Mouse (Mus musculus): ENCODE data around the gene Plekha7. TPM values are rescaled to one million over a fixed set of nuclear protein-coding genes. Genes with fewer than 3 reads are reported as not detected.

Gene Plekha7
- polyA plus RNA-seq, 1 experiment: 3.8 TPM

GRCm38 (mm10) chr7:116217747-116218146 is 90.4 kb downstream of the Plekha7 start:
- no peaks in the 10 kb centered on the region for H3K36me3 ChIP-seq (ENCODE audit: control insufficient read depth, insufficient read depth, low read length)
- H3K27ac ChIP-seq (ENCODE audit: insufficient read depth, low read length): no peak overlapping the region
- no peak for DNase-seq (ENCODE audit: low read depth in 1 of 2, low spot score in 2 of 2)
- H3K4me3 ChIP-seq (ENCODE audit: extremely low read depth, insufficient read depth, insufficient read length): no peak overlapping the region
- H3K27me3 ChIP-seq (ENCODE audit: control insufficient read depth, insufficient read depth, low read length): no peaks in the 10 kb centered on the region
- no peak for TF ChIP-seq CTCF (IDR thresholded peaks at IDR 0.05; ENCODE audit: extremely low read depth, insufficient read depth, insufficient read length, insufficient replicate concordance)
- no peak for TF ChIP-seq POLR2A (IDR thresholded peaks at IDR 0.05; ENCODE audit: low read depth, low read length)
- H3K4me1 ChIP-seq (ENCODE audit: control insufficient read depth, insufficient read depth, insufficient read length): no peaks in the 10 kb centered on the region
- 88% methylated on average over 7 of the region's 7 CpGs for WGBS

- no peak overlapping the region for H3K27ac ChIP-seq (ENCODE audit: insufficient read depth, low read length)
Measured at GRCm38 (mm10) chr7:116211904-116212303, 96.3 kb downstream of the Plekha7 start.

GRCm38 (mm10) chr7:116209926-116210631 is 98.1 kb downstream of the Plekha7 start:
- Histone ChIP-seq H3K4me1 (ENCODE audit: control insufficient read depth, insufficient read depth, insufficient read length) (no peaks in the 10 kb centered on the region), H3K27me3 (ENCODE audit: control insufficient read depth, insufficient read depth, low read length) (no peaks in the 10 kb centered on the region), H3K27ac (ENCODE audit: insufficient read depth, low read length) (no peak overlapping the region), H3K36me3 (ENCODE audit: control insufficient read depth, insufficient read depth, low read length) (no peaks in the 10 kb centered on the region), H3K4me3 (ENCODE audit: extremely low read depth, insufficient read depth, insufficient read length) (no peak overlapping the region)
- DNase-seq (ENCODE audit: low read depth in 1 of 2, low spot score in 2 of 2): no peak
- TF ChIP-seq POLR2A (IDR thresholded peaks at IDR 0.05; ENCODE audit: low read depth, low read length): no peak
- TF ChIP-seq CTCF (IDR thresholded peaks at IDR 0.05; ENCODE audit: extremely low read depth, insufficient read depth, insufficient read length, insufficient replicate concordance): no peak
- 44% methylated on average over 10 of the region's 10 CpGs for WGBS

More at GRCm38 (mm10) chr7:116211904-116212303, 96.3 kb downstream of the Plekha7 start:
- WGBS: 78% methylated on average over 9 of the region's 9 CpGs
- no peak for TF ChIP-seq POLR2A (IDR thresholded peaks at IDR 0.05; ENCODE audit: low read depth, low read length)
- TF ChIP-seq CTCF (IDR thresholded peaks at IDR 0.05; ENCODE audit: extremely low read depth, insufficient read depth, insufficient read length, insufficient replicate concordance): no peak
- Histone ChIP-seq H3K27me3 (ENCODE audit: control insufficient read depth, insufficient read depth, low read length) (no peaks in the 10 kb centered on the region), H3K36me3 (ENCODE audit: control insufficient read depth, insufficient read depth, low read length) (no peaks in the 10 kb centered on the region), H3K4me1 (ENCODE audit: control insufficient read depth, insufficient read depth, insufficient read length) (no peaks in the 10 kb centered on the region), H3K4me3 (ENCODE audit: extremely low read depth, insufficient read depth, insufficient read length) (no peak overlapping the region)
- no peak for DNase-seq (ENCODE audit: low read depth in 1 of 2, low spot score in 2 of 2)

- H3K27ac ChIP-seq (ENCODE audit: insufficient read depth, low read length): no peak overlapping the region
- DNase-seq (ENCODE audit: low read depth in 1 of 2, low spot score in 2 of 2): no peak
- no peaks in the 10 kb centered on the region for H3K36me3 ChIP-seq (ENCODE audit: control insufficient read depth, insufficient read depth, low read length)
- 69% methylated on average over 8 of the region's 8 CpGs for WGBS
- no peak for TF ChIP-seq CTCF (IDR thresholded peaks at IDR 0.05; ENCODE audit: extremely low read depth, insufficient read depth, insufficient read length, insufficient replicate concordance)
- TF ChIP-seq POLR2A (IDR thresholded peaks at IDR 0.05; ENCODE audit: low read depth, low read length): no peak
- no peaks in the 10 kb centered on the region for H3K27me3 ChIP-seq (ENCODE audit: control insufficient read depth, insufficient read depth, low read length)
- H3K4me1 ChIP-seq (ENCODE audit: control insufficient read depth, insufficient read depth, insufficient read length): no peaks in the 10 kb centered on the region
- H3K4me3 ChIP-seq (ENCODE audit: extremely low read depth, insufficient read depth, insufficient read length): no peak overlapping the region
Measured at GRCm38 (mm10) chr7:116208880-116209279, 99.3 kb downstream of the Plekha7 start.

- no peak overlapping the region for H3K27ac ChIP-seq (ENCODE audit: insufficient read depth, low read length)
- H3K27me3 ChIP-seq (ENCODE audit: control insufficient read depth, insufficient read depth, low read length): no peaks in the 10 kb centered on the region
- H3K36me3 ChIP-seq (ENCODE audit: control insufficient read depth, insufficient read depth, low read length): no peaks in the 10 kb centered on the region
- H3K4me3 ChIP-seq (ENCODE audit: extremely low read depth, insufficient read depth, insufficient read length): no peak overlapping the region
- no peaks in the 10 kb centered on the region for H3K4me1 ChIP-seq (ENCODE audit: control insufficient read depth, insufficient read depth, insufficient read length)
- no peak for DNase-seq (ENCODE audit: low read depth in 1 of 2, low spot score in 2 of 2)
- WGBS: 59% methylated on average over 7 of the region's 7 CpGs
- TF ChIP-seq POLR2A (IDR thresholded peaks at IDR 0.05; ENCODE audit: low read depth, low read length) (no peak), CTCF (IDR thresholded peaks at IDR 0.05; ENCODE audit: extremely low read depth, insufficient read depth, insufficient read length, insufficient replicate concordance) (no peak)
Measured at GRCm38 (mm10) chr7:116206806-116207571, 101.2 kb downstream of the Plekha7 start.

- no peak for TF ChIP-seq CTCF (IDR thresholded peaks at IDR 0.05; ENCODE audit: extremely low read depth, insufficient read depth, insufficient read length, insufficient replicate concordance)
- TF ChIP-seq POLR2A (IDR thresholded peaks at IDR 0.05; ENCODE audit: low read depth, low read length): no peak
- Histone ChIP-seq H3K27me3 (ENCODE audit: control insufficient read depth, insufficient read depth, low read length) (no peaks in the 10 kb centered on the region), H3K4me3 (ENCODE audit: extremely low read depth, insufficient read depth, insufficient read length) (no peak overlapping the region), H3K4me1 (ENCODE audit: control insufficient read depth, insufficient read depth, insufficient read length) (no peaks in the 10 kb centered on the region), H3K36me3 (ENCODE audit: control insufficient read depth, insufficient read depth, low read length) (no peaks in the 10 kb centered on the region), H3K27ac (ENCODE audit: insufficient read depth, low read length) (no peak overlapping the region)
- DNase-seq (ENCODE audit: low read depth in 1 of 2, low spot score in 2 of 2): no peak
- 81% methylated on average over 2 of the region's 2 CpGs for WGBS
Measured at GRCm38 (mm10) chr7:116205451-116205850, 102.7 kb downstream of the Plekha7 start.
